In the genomic region with DNA sequence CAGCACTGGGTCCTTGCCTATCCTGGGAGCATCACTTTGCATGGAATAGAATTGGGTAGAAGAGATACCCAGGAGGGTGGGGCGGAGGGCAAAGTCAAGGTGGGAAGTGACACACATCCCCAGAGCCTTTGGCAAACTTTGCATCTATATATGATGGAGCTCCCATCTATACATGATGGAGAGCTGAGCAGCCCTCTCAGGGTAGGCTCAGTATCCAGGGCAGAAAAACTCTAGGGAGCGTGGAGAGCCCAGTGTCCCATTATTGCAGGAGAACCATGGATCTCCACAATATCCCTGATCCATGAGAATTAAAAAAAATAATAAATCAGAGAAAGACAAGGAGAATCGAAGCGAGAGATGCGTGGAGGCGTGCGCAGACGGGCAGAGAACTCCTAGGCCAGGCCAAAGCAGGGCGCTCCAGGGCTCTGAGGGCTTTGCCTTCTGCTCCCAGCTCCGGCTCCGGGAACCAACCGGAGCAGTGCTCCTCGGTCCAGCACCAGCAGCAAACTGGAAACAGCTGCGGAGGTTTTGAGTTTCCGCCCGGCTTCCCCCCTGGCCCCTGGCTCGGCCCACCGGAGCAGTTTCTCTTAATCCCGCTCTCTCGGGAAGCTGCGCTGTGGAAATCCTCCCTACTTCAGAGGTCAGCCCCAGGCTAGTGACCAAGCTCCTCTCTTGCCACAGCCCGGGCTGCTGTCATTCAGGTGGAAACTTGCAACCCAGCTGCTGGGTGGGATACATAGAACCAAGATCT, we compare ENCODE assay signal across 20 mouse cellular contexts. TPM values are rescaled to one million over a fixed set of nuclear protein-coding genes. Genes with fewer than 3 reads are reported as not detected.
DNase-seq lines count a peak whose midpoint lies in the region; ATAC-seq and TF ChIP-seq lines count a peak whose summit lies in the region.
"Had no signal": no experiment of that assay in that cellular context is flagged by ENCODE, and none has a peak within 500 bp of the region (broad histone marks: within the 10 kb centered on the region; RNA-seq: fewer than 3 reads in every experiment).

No protein-coding gene starts in this region.

- no peaks in the 10 kb centered on the region for H3K9me3 ChIP-seq in midbrain, postnatal 0 days (ENCODE audit: low read length)
- H3K9me3 ChIP-seq in midbrain, embryonic 14.5 days (ENCODE audit: control insufficient read depth, low read length): no peaks in the 10 kb centered on the region
- H3K9me3 ChIP-seq in liver, postnatal 0 days (ENCODE audit: low read length): no peaks in the 10 kb centered on the region

- no peaks in the 10 kb centered on the region for H3K27me3 ChIP-seq in midbrain, postnatal 0 days (ENCODE audit: insufficient read depth, low read length)
- no peaks in the 10 kb centered on the region for H3K27me3 ChIP-seq in midbrain, embryonic 14.5 days (ENCODE audit: control insufficient read depth, insufficient read depth, low read length)
- no peaks in the 10 kb centered on the region for H3K27me3 ChIP-seq in liver, postnatal 0 days (ENCODE audit: insufficient read depth, low read length)

- ATAC-seq in midbrain, postnatal 0 days (ENCODE audit: low FRiP score): no peak
- ATAC-seq in midbrain, embryonic 14.5 days (ENCODE audit: low FRiP score, low TSS enrichment): no peak
- no peak for ATAC-seq in liver, postnatal 0 days
- ATAC-seq: activated CD4-positive, CD25-positive, alpha-beta regulatory T cell, adult 4 months; hindbrain, postnatal 0 days had no signal

- H3K27ac ChIP-seq in midbrain, postnatal 0 days (ENCODE audit: low read depth, low read length): no peak overlapping the region
- no peak overlapping the region for H3K27ac ChIP-seq in midbrain, embryonic 14.5 days (replicated peaks; ENCODE audit: low read depth, low read length)
- H3K27ac ChIP-seq in liver, postnatal 0 days (ENCODE audit: low read depth): no peak overlapping the region
- H3K27ac ChIP-seq: hindbrain, postnatal 0 days had no signal

- no peak overlapping the region for H3K4me2 ChIP-seq in midbrain, postnatal 0 days (ENCODE audit: low read depth, low read length, poor library complexity, severe bottlenecking)
- H3K4me2 ChIP-seq in midbrain, embryonic 14.5 days (ENCODE audit: low read length): no peak overlapping the region
- no peak overlapping the region for H3K4me2 ChIP-seq in liver, postnatal 0 days (ENCODE audit: low read depth, low read length)

- no peak for TF ChIP-seq CTCF in midbrain, postnatal 0 days (IDR thresholded peaks at IDR 0.05)
- TF ChIP-seq CTCF in liver, postnatal 0 days (IDR thresholded peaks at IDR 0.05; ENCODE audit: low read depth): no peak

- H3K36me3 ChIP-seq in midbrain, postnatal 0 days (ENCODE audit: insufficient read depth, low read length): no peaks in the 10 kb centered on the region
- H3K36me3 ChIP-seq in midbrain, embryonic 14.5 days (ENCODE audit: control insufficient read depth, insufficient read depth, low read length): no peaks in the 10 kb centered on the region
- H3K36me3 ChIP-seq in liver, postnatal 0 days (replicated peaks; ENCODE audit: insufficient read depth, low read length): no peaks in the 10 kb centered on the region

- no peaks in the 10 kb centered on the region for H3K4me1 ChIP-seq in midbrain, postnatal 0 days (ENCODE audit: insufficient read depth, low read length)
- H3K4me1 ChIP-seq in midbrain, embryonic 14.5 days (ENCODE audit: control insufficient read depth, insufficient read depth, low read length): no peaks in the 10 kb centered on the region
- H3K4me1 ChIP-seq in liver, postnatal 0 days (ENCODE audit: insufficient read depth): no peaks in the 10 kb centered on the region

- 0 out of 2 replicates have a peak overlapping the region, but pooled peaks have one; percentile 9 for H3K9ac ChIP-seq in midbrain, postnatal 0 days (replicated peaks; ENCODE audit: low read length, poor library complexity, severe bottlenecking)
- no peak overlapping the region for H3K9ac ChIP-seq in midbrain, embryonic 14.5 days (replicated peaks; ENCODE audit: low read length)
- H3K9ac ChIP-seq in liver, postnatal 0 days (replicated peaks): no peak overlapping the region

- intact Hi-C loops in heart, postnatal 25 days (cut with DNase I): no loop called here

- 51% methylated on average over 22 of the region's 22 CpGs for WGBS in midbrain, postnatal 0 days
- 44% methylated on average over 22 of the region's 22 CpGs for WGBS in midbrain, embryonic 14.5 days
- 69% methylated on average over 22 of the region's 22 CpGs for WGBS in liver, postnatal 0 days (ENCODE audit: insufficient replicate concordance)

- peak; percentile 85 for DNase-seq in heart, adult 11 months
- no peak for DNase-seq in heart, postnatal 25 days (ENCODE audit: low spot score)
- no peak for DNase-seq in midbrain, postnatal 0 days (ENCODE audit: low spot score)
- DNase-seq in midbrain, embryonic 14.5 days: no peak
- peak; percentile 37 for DNase-seq in kidney, postnatal 14 days
- no peak for DNase-seq in adrenal gland, adult 8-10 months
- DNase-seq in urinary bladder, adult 2 months (ENCODE audit: low spot score): no peak
- DNase-seq in liver, postnatal 0 days: no peak
- DNase-seq: cerebellum, adult 18-20 months; gastrocnemius, postnatal 25 days; left cerebral cortex, postnatal 4 days; thymus, adult 2 months had no signal

- no peak for TF ChIP-seq EP300 in liver, postnatal 0 days (IDR thresholded peaks at IDR 0.05; ENCODE audit: low read depth)

- H3K4me3 ChIP-seq in midbrain, postnatal 0 days (ENCODE audit: low read depth, low read length): no peak overlapping the region
- H3K4me3 ChIP-seq in midbrain, embryonic 14.5 days (replicated peaks; ENCODE audit: low read depth, low read length): no peak overlapping the region
- H3K4me3 ChIP-seq in liver, postnatal 0 days (ENCODE audit: low read depth, low read length): no peak overlapping the region
- H3K4me3 ChIP-seq: erythroblast, embryonic 14.5 days had no signal

RNA-seq across cellular contexts. Expression of a gene that starts 54.7 kb away (rescaled TPM):
- not detected for total RNA-seq in heart, postnatal 25 days (2021)
- not detected in 2 replicates for total RNA-seq in midbrain, postnatal 0 days (2014; rRNA removed)
- polyA plus RNA-seq in midbrain, postnatal 0 days (2015; fragmentation: Nextera tagmentation; extraction: Ambion mirVana): 0.09 TPM in 1 of 2 replicates, not detected in the other
- polyA plus RNA-seq in midbrain, embryonic 14.5 days (2014; fragmentation: Nextera tagmentation; extraction: Ambion mirVana): not detected in 2 replicates
- not detected for total RNA-seq in adrenal gland, adult 8-10 months (2022)
- not detected in 2 replicates for polyA plus RNA-seq in urinary bladder, adult 2 months (2012; rRNA removed)
- not detected in 2 replicates for polyA plus RNA-seq in liver, postnatal 0 days (2015; fragmentation: Nextera tagmentation; extraction: Ambion mirVana)
- total RNA-seq: gastrocnemius, postnatal 25 days; hindbrain, postnatal 0 days; layer of hippocampus, adult 8-10 months; left cerebral cortex, postnatal 4 days; MEL had no signal
- polyA plus RNA-seq: activated CD4-positive, CD25-positive, alpha-beta regulatory T cell, adult 4 months; C2C12; erythroblast, embryonic 14.5 days; heart, embryonic 14.5 days; hindbrain, postnatal 0 days; spleen, adult 2 months; thymus, adult 2 months had no signal

Comparison
In these comparisons a context has a peak if more than half of its experiments do, and no peak if none do; other contexts are left out.
1. DNase-seq: peak in heart, adult 11 months (single experiment) and kidney, postnatal 14 days (single experiment); none in heart, postnatal 25 days (single experiment), midbrain, postnatal 0 days (single experiment), midbrain, embryonic 14.5 days (single experiment), adrenal gland, adult 8-10 months (single experiment), urinary bladder, adult 2 months (single experiment) and liver, postnatal 0 days (single experiment).